Mouse (Mus musculus): ENCODE results near the gene Abcc3. TPM values are rescaled to one million over a fixed set of nuclear protein-coding genes. Genes with fewer than 3 reads are reported as not detected.

The Abcc3 gene
- 0.44 and 0.59 TPM in 2 replicates for polyA plus RNA-seq (2016; fragmentation: Nextera tagmentation; extraction: Ambion mirVana)

DNA sequence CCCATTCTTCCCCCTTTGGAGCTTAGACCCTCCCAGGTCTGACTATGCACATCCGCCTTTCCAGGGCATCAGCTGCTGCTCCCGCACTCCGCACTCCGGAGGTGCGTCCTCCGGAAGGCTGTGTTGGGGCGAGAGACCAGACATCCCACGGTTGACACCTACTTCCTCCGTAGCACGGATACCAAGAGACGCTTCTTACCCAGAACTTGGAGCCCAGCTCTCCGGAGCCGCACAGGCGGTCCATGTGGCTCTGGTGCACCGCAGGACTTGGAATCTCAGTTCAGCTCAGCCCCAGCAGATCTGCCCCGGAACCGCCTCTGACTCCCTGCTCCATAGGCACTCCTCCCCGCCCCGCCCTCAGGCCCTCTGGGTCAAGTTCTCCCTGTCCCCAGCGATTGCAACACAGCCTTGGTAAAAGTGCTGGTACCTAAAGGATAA is at the start of gene Abcc3:
Abcc3 (minus strand) TSS at position 326 of the 438 bp plus-strand sequence.
- H3K27me3 ChIP-seq (replicated peaks) = peaks cover 26% of the 10 kb centered on the region
- peak within 1 kb of the TSS; percentile 52 for H3K9ac ChIP-seq
- H3K9me3 ChIP-seq (replicated peaks) = no peaks in the 10 kb centered on the region
- H3K4me3 ChIP-seq = peak within 1 kb of the TSS; percentile 43
- peak within 1 kb of the TSS; percentile 70 for H3K4me2 ChIP-seq
- H3K36me3 ChIP-seq = no peaks in the 10 kb centered on the region
- 5% methylated on average over 20 of the region's 20 CpGs for WGBS
- H3K27ac ChIP-seq (ENCODE audit: poor library complexity, severe bottlenecking) = no peak within 1 kb of the TSS
- ATAC-seq (ENCODE audit: insufficient number of reproducible peaks, low FRiP score) = no peak
- H3K4me1 ChIP-seq (replicated peaks) = 0 out of 2 replicates have a peak, but pooled peaks cover 8% of the 10 kb centered on the region

DNA sequence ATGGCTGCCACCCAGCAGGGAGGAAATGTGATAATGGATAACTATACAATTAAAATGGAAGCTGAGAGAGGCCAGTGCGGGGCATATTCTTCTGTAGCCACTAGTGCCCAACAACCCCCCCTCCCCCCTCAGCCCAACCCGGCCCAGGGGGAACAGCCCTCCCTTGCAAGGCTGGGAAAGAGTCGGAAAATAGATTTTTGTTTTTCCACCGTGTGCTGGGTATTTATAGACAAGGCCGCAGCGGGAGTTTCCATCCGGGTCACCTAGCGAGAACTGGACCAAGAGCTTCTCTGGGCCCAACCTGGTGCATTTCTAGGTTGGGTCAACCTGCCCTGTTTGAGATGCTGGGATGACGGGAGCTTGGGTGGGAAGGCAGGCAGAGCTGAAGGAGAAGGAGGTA is 49.0 kb upstream of the Abcc3 start:
- no peaks in the 10 kb centered on the region for H3K9me3 ChIP-seq (replicated peaks)
- no peak overlapping the region for H3K4me2 ChIP-seq
- H3K4me1 ChIP-seq (replicated peaks) = peaks cover 28% of the 10 kb centered on the region
- H3K27me3 ChIP-seq (replicated peaks) = peaks cover 48% of the 10 kb centered on the region
- ATAC-seq (ENCODE audit: insufficient number of reproducible peaks, low FRiP score) = no peak
- H3K4me3 ChIP-seq = no peak overlapping the region
- no peaks in the 10 kb centered on the region for H3K36me3 ChIP-seq
- no peak overlapping the region for H3K9ac ChIP-seq
- H3K27ac ChIP-seq (ENCODE audit: poor library complexity, severe bottlenecking) = peak overlapping the region; percentile 52; the same call in 1 of the 2 replicates
- 61% methylated on average over 9 of the region's 9 CpGs for WGBS

DNA sequence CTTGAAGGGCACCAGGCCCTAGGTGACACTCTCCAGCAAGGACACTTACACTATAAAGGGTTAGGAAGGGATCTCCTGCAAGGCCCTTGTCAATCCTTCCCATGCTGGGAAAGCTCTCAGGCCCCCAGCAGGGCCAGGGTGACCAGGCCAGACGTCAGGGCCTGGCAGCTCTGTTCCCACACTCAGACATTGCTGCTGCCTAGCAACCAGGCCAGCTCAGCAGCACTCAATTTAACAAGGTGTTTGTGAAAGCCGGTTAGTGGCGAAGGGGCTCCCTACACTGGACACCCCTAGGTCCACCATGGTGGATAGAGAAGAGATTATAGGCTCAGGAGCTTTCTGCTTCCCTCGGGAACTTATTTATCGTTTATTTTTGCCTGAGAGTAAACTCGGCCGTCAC is 48.3 kb upstream of the Abcc3 start:
- Histone ChIP-seq H3K4me2 (0 out of 2 replicates have a peak overlapping the region, but pooled peaks have one; percentile 2), H3K4me1 (replicated peaks) (peaks cover 28% of the 10 kb centered on the region), H3K4me3 (no peak overlapping the region), H3K27me3 (replicated peaks) (peaks cover 44% of the 10 kb centered on the region), H3K36me3 (no peaks in the 10 kb centered on the region), H3K27ac (ENCODE audit: poor library complexity, severe bottlenecking) (peak overlapping the region; percentile 52; the same call in 1 of the 2 replicates), H3K9me3 (replicated peaks) (no peaks in the 10 kb centered on the region), H3K9ac (no peak overlapping the region)
- peak; percentile 34; the same call in 1 of the 2 replicates for ATAC-seq (ENCODE audit: insufficient number of reproducible peaks, low FRiP score)
- WGBS = 40% methylated on average over 7 of the region's 7 CpGs

DNA sequence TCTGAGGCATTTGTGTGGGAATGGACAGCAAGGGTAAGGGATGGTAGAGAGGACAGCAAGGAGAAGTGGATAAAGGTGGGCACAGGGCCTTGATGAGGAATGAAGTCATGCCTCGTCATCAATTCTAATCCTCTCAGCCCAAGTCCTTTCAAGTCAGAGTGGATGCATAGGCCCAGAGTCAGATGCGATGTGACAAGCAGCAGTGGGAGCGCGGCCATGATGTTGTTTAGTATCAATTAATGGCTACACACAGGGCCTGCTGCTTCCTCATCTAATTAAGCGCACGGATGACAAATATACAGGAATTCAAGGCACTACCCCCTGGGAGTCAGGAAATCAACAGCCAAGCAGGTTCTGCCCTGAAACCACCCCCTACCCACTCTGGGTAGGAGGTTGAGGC is 47.6 kb upstream of the Abcc3 start:
- 89% methylated on average over 6 of the region's 6 CpGs for WGBS
- H3K36me3 ChIP-seq = no peaks in the 10 kb centered on the region

DNA sequence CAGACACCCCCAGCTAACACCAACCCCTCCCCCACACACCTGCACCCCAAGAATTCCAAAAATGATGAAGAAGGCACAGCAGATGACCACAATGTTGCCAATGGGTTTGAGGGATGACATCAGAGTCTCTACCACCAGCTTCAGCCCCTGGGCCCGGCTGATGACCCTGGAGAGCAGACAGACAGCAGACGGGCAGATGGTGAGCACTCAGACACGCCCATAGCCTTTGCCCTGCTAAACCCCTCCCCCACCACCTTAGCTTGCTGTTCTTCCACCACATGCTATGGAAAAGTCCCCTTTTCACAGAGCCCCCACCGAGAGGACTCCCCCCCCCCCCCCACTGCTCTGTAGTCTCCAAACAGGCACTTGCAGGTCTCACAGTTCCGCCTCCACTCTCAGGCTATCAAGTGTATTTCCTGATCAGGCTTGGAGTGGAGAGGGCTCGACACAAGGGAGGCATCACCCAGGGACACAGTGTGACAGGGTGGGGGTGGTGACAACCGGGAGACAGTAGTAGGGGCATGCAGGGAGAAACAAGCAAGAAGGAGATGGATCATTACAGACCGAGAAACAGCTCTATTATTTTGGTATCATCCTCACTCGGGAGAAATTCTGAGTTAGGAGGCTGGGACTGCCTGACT is 36.3 kb upstream of the Abcc3 start:
- WGBS = 14% methylated on average over 9 of the region's 9 CpGs
- no peak overlapping the region for H3K4me3 ChIP-seq
- H3K27me3 ChIP-seq (replicated peaks) = peaks cover 55% of the 10 kb centered on the region
- no peak overlapping the region for H3K9ac ChIP-seq
- H3K4me2 ChIP-seq = peak overlapping the region; percentile 44
- ATAC-seq (ENCODE audit: insufficient number of reproducible peaks, low FRiP score) = no peak
- peak overlapping the region; percentile 67 for H3K27ac ChIP-seq (ENCODE audit: poor library complexity, severe bottlenecking)
- H3K4me1 ChIP-seq (replicated peaks) = peaks cover 55% of the 10 kb centered on the region
- no peaks in the 10 kb centered on the region for H3K36me3 ChIP-seq
- no peaks in the 10 kb centered on the region for H3K9me3 ChIP-seq (replicated peaks)

More for the DNA sequence above, 47.6 kb upstream of the Abcc3 start:
- peaks cover 37% of the 10 kb centered on the region for H3K27me3 ChIP-seq (replicated peaks)
- no peak overlapping the region for H3K4me2 ChIP-seq
- peaks cover 28% of the 10 kb centered on the region for H3K4me1 ChIP-seq (replicated peaks)
- no peaks in the 10 kb centered on the region for H3K9me3 ChIP-seq (replicated peaks)
- H3K4me3 ChIP-seq = no peak overlapping the region
- H3K27ac ChIP-seq (ENCODE audit: poor library complexity, severe bottlenecking) = no peak overlapping the region
- no peak overlapping the region for H3K9ac ChIP-seq
- no peak for ATAC-seq (ENCODE audit: insufficient number of reproducible peaks, low FRiP score)

DNA sequence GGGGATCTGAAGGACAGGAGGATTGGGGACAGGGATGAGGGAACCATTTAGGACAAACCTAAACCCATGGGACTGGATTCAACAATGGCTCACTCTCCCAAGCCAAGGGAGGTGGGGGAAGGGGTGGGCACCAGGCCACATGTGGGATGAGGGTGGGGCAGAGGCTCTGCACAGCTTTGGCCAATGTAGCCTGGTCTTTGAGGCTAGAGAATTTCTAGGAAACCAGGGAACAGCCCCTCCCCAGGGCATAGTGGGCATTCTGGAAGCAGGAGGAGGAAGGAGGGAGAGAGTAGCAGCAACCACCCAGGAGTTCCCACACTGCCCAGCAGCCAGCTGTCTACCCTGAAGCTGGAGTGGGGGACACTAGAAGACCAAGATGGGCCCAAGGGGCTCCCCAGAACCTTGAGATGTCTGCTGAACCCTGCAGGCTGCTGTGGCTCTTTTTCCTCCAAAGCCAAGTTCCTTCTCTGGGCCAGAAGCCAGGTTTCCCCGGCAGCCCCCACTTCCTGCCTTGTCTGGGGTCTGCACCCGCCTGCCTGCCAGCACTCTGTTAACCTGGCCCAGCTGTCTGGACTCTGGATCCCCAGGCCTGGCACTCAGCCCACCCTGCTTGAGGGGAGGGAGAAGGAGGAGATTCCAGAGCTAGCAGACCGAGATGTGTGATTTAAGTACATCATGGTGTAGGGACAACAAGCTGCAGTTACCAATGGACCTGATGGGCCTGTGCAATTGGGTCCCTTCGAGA is 35.5 kb upstream of the Abcc3 start:
- peak overlapping the region; percentile 34; the same call in 1 of the 2 replicates for H3K9ac ChIP-seq
- H3K4me2 ChIP-seq = peak overlapping the region; percentile 44
- H3K9me3 ChIP-seq (replicated peaks) = no peaks in the 10 kb centered on the region
- H3K4me1 ChIP-seq (replicated peaks) = peaks cover 48% of the 10 kb centered on the region
- peaks cover 55% of the 10 kb centered on the region for H3K27me3 ChIP-seq (replicated peaks)
- H3K27ac ChIP-seq (ENCODE audit: poor library complexity, severe bottlenecking) = peak overlapping the region; percentile 67
- no peak overlapping the region for H3K4me3 ChIP-seq
- H3K36me3 ChIP-seq = no peaks in the 10 kb centered on the region
- peak; percentile 80 for ATAC-seq (ENCODE audit: insufficient number of reproducible peaks, low FRiP score)
- WGBS = 6% methylated on average over 4 of the region's 4 CpGs

DNA sequence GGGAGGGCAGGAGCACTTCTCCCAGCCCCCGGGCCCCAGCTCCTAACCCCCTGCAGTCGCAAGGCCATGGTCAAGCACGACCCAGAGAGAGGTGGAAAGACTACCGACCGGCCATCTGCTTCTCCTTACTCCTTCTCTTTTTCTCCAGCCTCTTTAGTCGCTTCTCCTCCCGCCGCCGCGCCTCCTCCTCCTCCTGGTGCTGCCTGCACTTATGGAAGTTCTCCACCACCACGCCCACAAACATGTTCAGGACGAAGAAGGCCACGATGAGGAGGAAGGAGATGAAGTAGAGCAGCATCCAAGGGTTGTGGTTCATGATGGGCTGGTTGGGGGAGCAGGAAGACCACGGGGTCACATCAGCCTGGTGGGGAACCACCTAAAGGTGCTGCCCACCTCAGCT is 32.9 kb upstream of the Abcc3 start:
- WGBS = 53% methylated on average over 14 of the region's 14 CpGs
- no peaks in the 10 kb centered on the region for H3K36me3 ChIP-seq
- H3K27me3 ChIP-seq (replicated peaks) = peaks cover 43% of the 10 kb centered on the region
- H3K9ac ChIP-seq = no peak overlapping the region
- peaks cover 48% of the 10 kb centered on the region for H3K4me1 ChIP-seq (replicated peaks)
- H3K4me2 ChIP-seq = no peak overlapping the region
- ATAC-seq (ENCODE audit: insufficient number of reproducible peaks, low FRiP score) = no peak
- no peak overlapping the region for H3K27ac ChIP-seq (ENCODE audit: poor library complexity, severe bottlenecking)
- no peak overlapping the region for H3K4me3 ChIP-seq
- no peaks in the 10 kb centered on the region for H3K9me3 ChIP-seq (replicated peaks)

DNA sequence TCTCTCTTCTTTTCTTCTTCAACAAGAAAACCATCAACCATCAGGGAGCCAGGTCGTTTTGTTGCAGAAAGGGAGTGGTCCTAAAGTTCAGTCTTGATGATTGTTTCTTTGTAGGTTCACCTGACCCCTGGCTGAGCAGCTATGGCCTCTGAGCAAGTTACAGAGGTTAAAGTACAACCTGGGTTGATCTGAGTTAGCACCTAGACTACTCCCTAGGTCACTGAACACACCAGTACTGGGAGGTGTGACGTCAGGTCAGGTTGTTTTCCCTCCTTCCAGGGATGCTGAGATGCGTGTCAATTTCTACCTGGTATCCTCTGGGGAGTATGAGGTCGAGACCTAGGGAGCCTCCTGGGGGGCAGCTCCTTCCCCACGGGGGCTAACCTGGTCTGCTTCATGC is 32.4 kb upstream of the Abcc3 start:
- Histone ChIP-seq H3K27me3 (replicated peaks) (peaks cover 40% of the 10 kb centered on the region), H3K36me3 (no peaks in the 10 kb centered on the region), H3K4me3 (no peak overlapping the region), H3K9ac (no peak overlapping the region), H3K4me2 (no peak overlapping the region), H3K9me3 (replicated peaks) (no peaks in the 10 kb centered on the region), H3K4me1 (replicated peaks) (peaks cover 47% of the 10 kb centered on the region), H3K27ac (ENCODE audit: poor library complexity, severe bottlenecking) (no peak overlapping the region)
- WGBS = 47% methylated on average over 5 of the region's 5 CpGs
- ATAC-seq (ENCODE audit: insufficient number of reproducible peaks, low FRiP score) = no peak

DNA sequence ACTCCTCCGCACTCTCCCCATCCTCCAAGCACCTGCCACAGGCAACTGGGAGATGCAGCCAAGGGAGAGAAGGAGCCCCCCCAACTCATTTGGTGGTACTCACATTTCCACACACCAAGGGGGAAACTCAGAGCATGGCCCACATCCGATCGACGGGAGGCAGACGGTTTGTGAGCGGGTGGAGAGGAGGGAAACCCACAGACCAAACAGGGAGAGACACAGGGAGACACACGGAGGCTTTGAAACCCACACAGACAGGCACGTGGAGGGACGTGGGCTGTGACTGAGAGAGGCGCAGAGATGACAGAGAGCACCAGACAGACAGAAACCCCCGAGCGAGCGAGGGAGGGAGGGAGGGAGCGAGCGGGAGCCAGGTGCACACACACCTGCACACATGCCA is 31.6 kb upstream of the Abcc3 start:
- no peaks in the 10 kb centered on the region for H3K36me3 ChIP-seq
- no peak overlapping the region for H3K9ac ChIP-seq
- 43% methylated on average over 15 of the region's 15 CpGs for WGBS
- no peak overlapping the region for H3K27ac ChIP-seq (ENCODE audit: poor library complexity, severe bottlenecking)
- no peak for ATAC-seq (ENCODE audit: insufficient number of reproducible peaks, low FRiP score)
- H3K4me2 ChIP-seq = no peak overlapping the region
- peaks cover 45% of the 10 kb centered on the region for H3K4me1 ChIP-seq (replicated peaks)
- no peaks in the 10 kb centered on the region for H3K9me3 ChIP-seq (replicated peaks)
- peaks cover 45% of the 10 kb centered on the region for H3K27me3 ChIP-seq (replicated peaks)
- H3K4me3 ChIP-seq = no peak overlapping the region

DNA sequence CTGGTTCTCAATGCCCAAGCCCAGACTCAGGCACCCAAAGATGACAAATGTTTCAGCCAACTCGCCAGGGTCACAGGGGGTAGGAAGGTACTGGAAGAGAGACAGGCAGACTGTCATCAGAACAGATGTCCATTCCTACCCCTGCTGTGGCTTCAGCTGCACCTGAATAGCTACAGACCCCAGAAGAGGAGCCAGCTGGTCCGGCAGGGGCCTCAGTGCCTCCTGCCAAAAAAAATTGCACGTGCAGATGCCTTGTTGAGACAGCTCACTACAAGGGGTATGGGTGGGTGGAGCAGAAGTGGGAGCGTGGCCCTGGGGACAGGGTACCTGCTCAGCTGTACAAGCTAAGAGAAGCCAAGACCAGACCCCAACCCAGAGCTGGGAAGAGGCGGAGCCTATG is 31.1 kb upstream of the Abcc3 start:
- H3K27ac ChIP-seq (ENCODE audit: poor library complexity, severe bottlenecking) = no peak overlapping the region
- no peak overlapping the region for H3K4me3 ChIP-seq
- no peaks in the 10 kb centered on the region for H3K9me3 ChIP-seq (replicated peaks)
- H3K36me3 ChIP-seq = no peaks in the 10 kb centered on the region
- peaks cover 50% of the 10 kb centered on the region for H3K27me3 ChIP-seq (replicated peaks)
- H3K4me1 ChIP-seq (replicated peaks) = peaks cover 45% of the 10 kb centered on the region
- H3K9ac ChIP-seq = no peak overlapping the region
- no peak overlapping the region for H3K4me2 ChIP-seq
- no peak for ATAC-seq (ENCODE audit: insufficient number of reproducible peaks, low FRiP score)
- 59% methylated on average over 5 of the region's 5 CpGs for WGBS

DNA sequence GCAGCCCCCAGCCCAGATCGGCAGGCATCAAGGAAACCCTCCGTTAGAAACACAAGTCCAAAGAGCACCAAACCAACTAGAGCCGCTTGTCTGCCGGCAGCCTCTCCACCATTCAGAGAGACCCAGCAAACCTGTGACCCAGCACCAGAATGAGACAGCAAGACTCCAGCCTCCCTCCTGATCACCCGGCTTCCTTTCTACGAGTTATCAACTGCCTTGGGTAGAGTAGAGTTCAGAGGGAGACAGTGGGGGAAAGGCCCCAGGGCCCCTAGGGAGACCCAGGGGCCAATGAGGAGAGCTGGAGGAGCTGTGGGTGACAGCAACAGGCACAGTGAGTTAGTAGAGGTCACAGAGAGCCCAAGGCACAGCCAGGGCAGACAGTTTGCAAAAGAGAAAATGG is 28.2 kb upstream of the Abcc3 start:
- H3K4me2 ChIP-seq = no peak overlapping the region
- H3K36me3 ChIP-seq = no peaks in the 10 kb centered on the region
- no peaks in the 10 kb centered on the region for H3K9me3 ChIP-seq (replicated peaks)
- no peak for ATAC-seq (ENCODE audit: insufficient number of reproducible peaks, low FRiP score)
- no peak overlapping the region for H3K9ac ChIP-seq
- 58% methylated on average over 6 of the region's 6 CpGs for WGBS
- peaks cover 20% of the 10 kb centered on the region for H3K4me1 ChIP-seq (replicated peaks)
- H3K27me3 ChIP-seq (replicated peaks) = peaks cover 79% of the 10 kb centered on the region
- no peak overlapping the region for H3K27ac ChIP-seq (ENCODE audit: poor library complexity, severe bottlenecking)
- no peak overlapping the region for H3K4me3 ChIP-seq

Measured in heart, embryonic 12.5 days (tissue).